Mouse (Mus musculus) limb, embryonic 10.5 days (tissue): ENCODE data around the gene Ddx1. TPM values are rescaled to one million over a fixed set of nuclear protein-coding genes. Genes with fewer than 3 reads are reported as not detected.

ENCODE experiments used
- DNase-seq: peaks from one replicate; pipeline ENCODE4 v3.0.0-alpha.2; 2017; ENCODE audit warnings: low spot score
- H3K27ac ChIP-seq: fragments of 300-500 bp; sonication (generic); 2 replicates; pipeline ENCODE4 v1.5.1; 2016; ENCODE audit warnings: mild to moderate bottlenecking
- H3K27me3 ChIP-seq: fragments of 300-500 bp; sonication (generic); 2 replicates; pipeline ENCODE4 v1.6.1; 2016; ENCODE audit warnings: low read depth, mild to moderate bottlenecking; ENCODE audit not compliant: poor library complexity, severe bottlenecking
- H3K36me3 ChIP-seq: fragments of 300-500 bp; sonication (generic); 2 replicates; pipeline ENCODE4 v1.6.1; 2016; ENCODE audit warnings: mild to moderate bottlenecking, moderate library complexity
- H3K4me1 ChIP-seq: fragments of 300-500 bp; sonication (generic); 2 replicates; pipeline ENCODE4 v1.6.1; 2016
- H3K4me3 ChIP-seq: fragments of 300-500 bp; sonication (generic); 2 replicates; pipeline ENCODE4 v1.5.1; 2016; ENCODE audit warnings: mild to moderate bottlenecking, moderate library complexity
- H3K9me3 ChIP-seq: fragments of 300-500 bp; sonication (generic); replicated peaks from 2 replicates; pipeline ENCODE4 v1.6.1; 2016; ENCODE audit warnings: mild to moderate bottlenecking
- WGBS: fragments of 180-500 bp; shearing (Covaris S2); methylation state at CpG from one replicate; pipeline ENCODE4 v1.1.7; 2016; 5-methylcytosine and 5-hydroxymethylcytosine counted together
- polyA plus RNA-seq: library from polyadenylated mRNA; unstranded; fragments of >200 nt; fragmentation: Nextera tagmentation; extraction: Ambion mirVana; gene quantifications from 2 replicates; pipeline ENCODE4 v1.2.1, GENCODE M21; 2016

Ddx1 gene
- 199 and 208 TPM in 2 replicates for polyA plus RNA-seq

- H3K27ac ChIP-seq = peak within 1 kb of the TSS; percentile 96
- H3K36me3 ChIP-seq = peaks cover 24% of the 10 kb centered on the region
- H3K4me1 ChIP-seq = peaks cover 9% of the 10 kb centered on the region
- H3K9me3 ChIP-seq = no peaks in the 10 kb centered on the region
- no peaks in the 10 kb centered on the region for H3K27me3 ChIP-seq
- H3K4me3 ChIP-seq = peak within 1 kb of the TSS; percentile 95
- 3% methylated on average over 53 of the region's 59 CpGs for WGBS
- peak; percentile 89 for DNase-seq
Measured at GRCm38 (mm10) chr12:13248691-13249572, at the start of gene Ddx1. Ddx1 (minus strand) TSS chr12:13249213.

- 39% methylated on average over 3 of the region's 3 CpGs for WGBS
- peak; percentile 49 for DNase-seq
- no peak overlapping the region for H3K4me3 ChIP-seq
- H3K4me1 ChIP-seq = peaks cover 19% of the 10 kb centered on the region
- H3K27ac ChIP-seq = no peak overlapping the region
- no peaks in the 10 kb centered on the region for H3K27me3 ChIP-seq
- H3K9me3 ChIP-seq = no peaks in the 10 kb centered on the region
- H3K36me3 ChIP-seq = peaks cover 13% of the 10 kb centered on the region
Measured at GRCm38 (mm10) chr12:13293421-13293881, 44.4 kb upstream of the Ddx1 start.

- Histone ChIP-seq H3K4me3 (no peak overlapping the region), H3K27me3 (no peaks in the 10 kb centered on the region), H3K36me3 (peaks cover 15% of the 10 kb centered on the region), H3K4me1 (peaks cover 19% of the 10 kb centered on the region), H3K9me3 (no peaks in the 10 kb centered on the region), H3K27ac (no peak overlapping the region)
- no peak for DNase-seq
- WGBS = 87% methylated on average over 2 of the region's 2 CpGs
Measured at GRCm38 (mm10) chr12:13291453-13291852, 42.4 kb upstream of the Ddx1 start.

- Histone ChIP-seq H3K4me3 (peak overlapping the region; percentile 95), H3K27ac (peak overlapping the region; percentile 91), H3K36me3 (peaks cover 12% of the 10 kb centered on the region), H3K27me3 (no peaks in the 10 kb centered on the region), H3K4me1 (peaks cover 9% of the 10 kb centered on the region), H3K9me3 (no peaks in the 10 kb centered on the region)
- DNase-seq = peak; percentile 35
- WGBS = 55% methylated on average over 16 of the region's 16 CpGs
Measured at GRCm38 (mm10) chr12:13269570-13270390, 20.8 kb upstream of the Ddx1 start.

GRCm38 (mm10) chr12:13268826-13269449, 19.9 kb upstream of the Ddx1 start, which contains the start of gene Nbas:
Nbas (plus strand) TSS chr12:13269133.
- H3K9me3 ChIP-seq = no peaks in the 10 kb centered on the region
- 5% methylated on average over 38 of the region's 38 CpGs for WGBS
- H3K4me3 ChIP-seq = peak within 1 kb of the TSS; percentile 95
- peak; percentile 94 for DNase-seq
- no peaks in the 10 kb centered on the region for H3K27me3 ChIP-seq
- H3K27ac ChIP-seq = peak within 1 kb of the TSS; percentile 91
- H3K36me3 ChIP-seq = 0 out of 2 replicates have a peak, but pooled peaks cover 3% of the 10 kb centered on the region
- peaks cover 9% of the 10 kb centered on the region for H3K4me1 ChIP-seq

GRCm38 (mm10) chr12:13268412-13268811, 19.4 kb upstream of the Ddx1 start:
- Histone ChIP-seq H3K9me3 (no peaks in the 10 kb centered on the region), H3K27me3 (no peaks in the 10 kb centered on the region), H3K4me1 (peaks cover 9% of the 10 kb centered on the region), H3K4me3 (peak overlapping the region; percentile 95), H3K27ac (peak overlapping the region; percentile 91), H3K36me3 (no peaks in the 10 kb centered on the region)
- 48% methylated on average over 3 of the region's 3 CpGs for WGBS
- DNase-seq = no peak

- no peak overlapping the region for H3K27ac ChIP-seq
- 68% methylated on average over 2 of the region's 2 CpGs for WGBS
- H3K4me3 ChIP-seq = no peak overlapping the region
- H3K36me3 ChIP-seq = no peaks in the 10 kb centered on the region
- no peaks in the 10 kb centered on the region for H3K27me3 ChIP-seq
- DNase-seq = no peak
- H3K4me1 ChIP-seq = peaks cover 2% of the 10 kb centered on the region; the same call in 1 of the 2 replicates
- H3K9me3 ChIP-seq = no peaks in the 10 kb centered on the region
Measured at GRCm38 (mm10) chr12:13255701-13256100, 6.7 kb upstream of the Ddx1 start.

- Histone ChIP-seq H3K36me3 (no peaks in the 10 kb centered on the region), H3K27me3 (no peaks in the 10 kb centered on the region), H3K9me3 (no peaks in the 10 kb centered on the region), H3K4me3 (no peak overlapping the region), H3K4me1 (peaks cover 2% of the 10 kb centered on the region; the same call in 1 of the 2 replicates), H3K27ac (no peak overlapping the region)
- DNase-seq = no peak
- 48% methylated on average over 3 of the region's 3 CpGs for WGBS
Measured at GRCm38 (mm10) chr12:13255068-13255467, 6.1 kb upstream of the Ddx1 start.

- no peaks in the 10 kb centered on the region for H3K9me3 ChIP-seq
- no peak for DNase-seq
- peak overlapping the region; percentile 96 for H3K27ac ChIP-seq
- H3K4me1 ChIP-seq = peaks cover 9% of the 10 kb centered on the region
- H3K36me3 ChIP-seq = peaks cover 18% of the 10 kb centered on the region
- peak overlapping the region; percentile 95 for H3K4me3 ChIP-seq
- H3K27me3 ChIP-seq = no peaks in the 10 kb centered on the region
- 87% methylated on average over 3 of the region's 3 CpGs for WGBS
Measured at GRCm38 (mm10) chr12:13249573-13249919, 533 bp upstream of the Ddx1 start.

- Histone ChIP-seq H3K27ac (no peak overlapping the region), H3K4me1 (no peaks in the 10 kb centered on the region), H3K9me3 (no peaks in the 10 kb centered on the region), H3K36me3 (peaks cover 89% of the 10 kb centered on the region), H3K4me3 (no peak overlapping the region), H3K27me3 (no peaks in the 10 kb centered on the region)
- no peak for DNase-seq
Measured at GRCm38 (mm10) chr12:13242453-13242852, 6.6 kb downstream of the Ddx1 start.

GRCm38 (mm10) chr12:13218101-13218514, 30.9 kb downstream of the Ddx1 start:
- Histone ChIP-seq H3K9me3 (no peaks in the 10 kb centered on the region), H3K27me3 (no peaks in the 10 kb centered on the region), H3K4me1 (peaks cover 10% of the 10 kb centered on the region), H3K27ac (no peak overlapping the region), H3K36me3 (peaks cover 46% of the 10 kb centered on the region), H3K4me3 (no peak overlapping the region)
- 90% methylated on average over 8 of the region's 8 CpGs for WGBS
- DNase-seq = peak; percentile 24

- H3K27ac ChIP-seq = no peak overlapping the region
- no peak overlapping the region for H3K4me3 ChIP-seq
- H3K9me3 ChIP-seq = no peaks in the 10 kb centered on the region
- 84% methylated on average over 3 of the region's 3 CpGs for WGBS
- peaks cover 10% of the 10 kb centered on the region for H3K4me1 ChIP-seq
- H3K36me3 ChIP-seq = peaks cover 41% of the 10 kb centered on the region
- no peaks in the 10 kb centered on the region for H3K27me3 ChIP-seq
- DNase-seq = no peak
Measured at GRCm38 (mm10) chr12:13217568-13217967, 31.4 kb downstream of the Ddx1 start.
